Mouse (Mus musculus) fibroblast of lung, adult 2 months (primary cell): ENCODE measurements around the gene Lrrc74a.

ENCODE experiments used
- DNase-seq: peaks from one replicate; pipeline ENCODE4 v3.0.0-alpha.2; 2011; ENCODE audit warnings: low read depth

Lrrc74a gene

DNA sequence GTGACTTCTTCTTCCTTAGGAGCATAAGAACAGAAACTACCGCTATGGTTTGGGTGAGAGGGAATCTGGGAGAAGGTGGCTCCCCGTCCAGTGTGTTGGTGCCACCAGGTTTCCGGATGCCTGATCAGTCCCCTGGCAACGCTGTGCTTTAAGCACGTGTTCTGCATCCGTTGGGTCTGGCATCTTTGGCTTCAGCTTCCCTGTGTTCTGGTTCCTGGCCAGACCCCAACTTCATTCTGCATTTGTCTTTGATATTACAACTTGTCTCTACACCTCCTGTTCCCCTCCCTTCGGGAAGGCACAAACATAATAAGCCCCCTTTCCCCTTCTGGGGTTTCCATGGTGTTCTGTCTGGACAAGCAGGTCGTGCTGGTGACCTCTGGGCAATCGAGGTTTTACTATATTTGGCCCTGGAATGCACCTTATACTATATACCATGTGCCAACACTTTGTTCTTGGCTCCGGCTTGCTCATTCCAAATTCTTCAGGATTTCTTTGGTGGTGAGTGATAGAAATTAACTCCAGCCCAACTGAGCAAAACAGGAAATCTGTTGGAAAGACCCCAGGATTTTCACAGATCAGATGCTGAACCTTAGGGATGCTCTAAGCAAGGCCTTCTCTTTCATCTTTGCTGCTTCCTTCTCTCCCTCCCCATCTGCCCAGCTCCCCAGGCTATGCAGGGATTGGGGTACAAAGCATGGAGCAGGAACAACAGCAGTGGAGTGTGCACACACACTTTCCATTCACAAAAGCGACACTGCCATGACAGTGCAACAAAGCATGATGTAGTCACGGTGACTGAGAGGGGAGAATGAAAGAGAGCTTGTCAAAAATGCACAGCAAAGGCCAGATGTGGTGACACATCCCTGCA is 52.2 kb downstream of the Lrrc74a start:
- DNase-seq: no peak

DNA sequence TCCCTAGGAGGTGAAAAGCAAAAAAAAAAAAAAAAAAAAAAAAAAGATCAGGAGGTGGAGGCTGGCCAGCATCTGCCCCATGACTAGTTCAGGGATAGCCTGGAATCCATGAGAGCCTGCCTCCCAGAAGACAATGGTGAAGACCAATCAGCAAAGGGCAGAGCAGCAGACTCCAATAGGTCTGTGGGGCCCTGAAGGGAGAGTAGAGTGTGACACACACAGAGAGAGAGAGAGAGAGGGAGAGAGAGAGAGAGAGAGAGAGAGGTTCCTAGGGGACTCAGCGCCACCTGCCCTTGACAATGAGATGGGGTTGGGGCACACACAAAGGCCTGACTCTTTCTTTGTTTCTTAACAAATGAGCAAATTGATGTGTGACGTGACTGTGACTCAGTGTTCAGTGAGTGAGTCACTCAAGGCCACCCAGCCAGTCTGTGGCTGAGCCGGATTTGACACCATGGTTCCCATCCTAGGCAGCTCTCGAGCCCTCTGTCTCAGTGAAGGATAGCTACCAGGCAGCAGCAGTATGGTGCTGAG is 52.9 kb downstream of the Lrrc74a start:
- DNase-seq: no peak

GRCm38 (mm10) chr12:86790100-86790848 is 56.1 kb downstream of the Lrrc74a start:
- peak; percentile 80 for DNase-seq

DNA sequence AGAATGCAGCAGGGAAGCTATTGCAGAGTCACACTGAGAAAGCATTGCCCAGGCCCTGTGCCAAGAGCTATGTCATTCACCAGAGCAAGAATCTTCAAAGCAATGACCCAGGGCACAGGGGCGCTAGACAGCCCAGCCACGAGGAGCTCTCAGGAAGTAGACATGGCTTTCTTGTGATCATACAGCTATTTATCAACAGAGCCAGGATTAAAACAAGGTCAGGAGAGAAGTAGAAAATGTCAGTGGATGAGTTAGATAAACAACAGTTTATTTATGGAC is 56.6 kb downstream of the Lrrc74a start:
- DNase-seq: no peak

DNA sequence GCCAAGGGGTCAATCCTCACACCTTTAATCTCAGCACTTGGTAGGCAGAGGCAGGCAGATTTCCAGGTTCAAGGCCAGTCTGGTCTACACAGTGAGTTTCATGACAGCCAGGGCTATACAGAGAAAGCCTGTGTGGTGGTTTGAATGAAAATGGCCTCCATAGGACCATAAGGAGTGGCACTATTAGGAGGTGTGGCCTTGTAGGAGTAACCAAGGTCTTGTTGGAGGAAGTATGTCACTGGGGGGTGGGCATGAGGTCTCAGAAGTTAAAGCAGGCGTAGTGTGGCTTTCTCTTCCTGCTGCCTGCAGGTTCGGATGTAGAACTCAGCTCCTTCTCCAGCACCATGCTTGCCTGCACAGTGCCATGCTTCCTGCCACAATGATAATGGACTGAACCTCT is 57.8 kb downstream of the Lrrc74a start:
- DNase-seq: no peak

DNA sequence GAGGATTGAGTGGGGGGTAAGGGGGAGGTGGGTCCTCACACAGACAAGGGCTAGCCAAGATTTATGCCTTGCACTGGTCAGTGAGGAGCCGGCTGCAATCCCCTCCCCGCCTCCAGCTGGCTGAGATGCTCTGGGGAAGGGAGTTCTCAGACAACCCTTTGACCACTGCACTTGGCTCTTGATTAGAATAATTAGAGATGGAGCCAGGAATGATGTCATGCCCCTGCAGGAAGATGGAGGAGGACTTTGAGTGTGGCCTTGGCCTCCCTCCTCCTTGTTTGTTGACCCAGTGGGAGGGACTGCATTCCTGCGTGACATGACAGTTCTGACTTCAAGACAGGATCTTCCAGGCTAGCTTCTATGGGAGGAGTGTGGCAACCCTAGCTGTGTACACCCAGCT is 59.7 kb downstream of the Lrrc74a start:
- DNase-seq: no peak

GRCm38 (mm10) chr12:86794331-86794730 is 60.2 kb downstream of the Lrrc74a start:
- no peak for DNase-seq

DNA sequence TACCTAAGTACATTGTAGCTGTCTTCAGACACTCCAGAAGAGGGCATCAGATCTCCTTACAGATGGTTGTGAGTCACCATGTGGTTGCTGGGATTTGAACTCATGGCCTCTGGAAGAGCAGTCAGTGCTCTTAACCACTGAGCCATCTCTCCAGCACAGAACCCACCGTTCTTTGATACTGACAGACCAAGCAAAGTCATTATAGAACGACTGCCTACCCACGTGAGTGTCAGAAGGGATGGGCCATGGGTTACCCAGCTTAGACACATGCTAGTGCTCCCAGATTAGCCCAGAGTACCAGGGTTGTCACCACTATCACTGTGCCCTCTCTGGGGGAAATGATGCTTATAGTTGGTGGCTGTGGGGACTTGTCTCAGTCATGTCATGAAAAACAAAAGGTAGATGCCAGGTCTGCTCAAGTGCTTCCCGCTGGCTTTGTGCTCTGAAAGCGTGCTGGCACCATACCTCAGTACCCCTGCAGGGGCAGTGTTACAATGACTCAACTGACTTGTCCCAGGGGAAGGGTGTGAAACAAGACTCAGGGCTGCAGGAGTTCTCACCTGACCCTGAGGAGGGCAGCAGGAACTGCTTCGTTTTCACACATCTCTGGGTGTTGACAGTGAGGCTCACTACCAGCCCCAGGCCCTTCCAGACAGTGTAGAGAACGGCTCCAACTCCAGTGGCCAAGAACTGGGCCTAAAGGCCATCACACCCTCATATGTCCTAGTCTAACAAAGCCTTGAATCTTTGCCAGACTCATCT is 61.1 kb downstream of the Lrrc74a start:
- DNase-seq: no peak

DNA sequence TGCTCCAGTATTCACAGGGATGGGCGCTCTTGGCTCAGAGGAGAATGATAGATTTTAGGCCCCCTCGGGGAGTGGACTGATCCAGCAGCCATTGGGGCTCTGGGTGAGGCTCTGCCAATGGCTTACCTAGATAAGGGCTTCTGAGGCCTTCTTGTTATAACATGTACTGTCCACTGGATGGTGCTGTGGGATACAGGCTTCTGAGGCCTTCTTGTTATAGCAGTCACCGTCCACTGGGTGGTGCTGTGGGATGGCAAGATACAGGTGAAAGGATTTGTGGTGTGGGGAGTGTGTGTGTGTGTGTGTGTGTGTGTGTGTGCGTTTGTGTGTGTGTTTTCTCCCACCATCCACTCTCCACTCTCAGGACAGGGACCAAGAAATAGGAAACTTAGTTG is 61.7 kb downstream of the Lrrc74a start:
- no peak for DNase-seq

- no peak for DNase-seq
These were observed 62.2 kb downstream of the Lrrc74a start for GRCm38 (mm10) chr12:86796351-86796750.

DNA sequence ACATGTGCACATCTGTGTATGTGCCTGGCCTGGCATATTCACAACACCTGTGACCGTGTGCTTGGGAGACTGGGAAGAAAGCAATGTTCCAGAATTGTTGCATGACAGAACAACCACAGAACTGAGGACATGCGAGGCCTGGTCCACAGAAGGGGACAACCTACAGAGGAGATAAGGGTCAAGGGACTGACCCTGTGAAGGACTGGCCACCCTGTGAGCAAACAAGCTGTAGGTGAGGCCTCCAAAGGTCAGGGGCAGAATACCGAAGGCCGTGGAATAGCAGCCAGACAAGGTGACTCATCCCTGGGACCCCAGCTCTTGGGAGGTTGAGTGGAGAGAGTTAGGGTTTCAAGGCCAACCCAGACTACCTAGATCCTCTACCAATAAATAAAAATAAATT is 63.6 kb downstream of the Lrrc74a start:
- no peak for DNase-seq

- DNase-seq: no peak
These were observed 64.8 kb downstream of the Lrrc74a start for GRCm38 (mm10) chr12:86798773-86799540.

DNA sequence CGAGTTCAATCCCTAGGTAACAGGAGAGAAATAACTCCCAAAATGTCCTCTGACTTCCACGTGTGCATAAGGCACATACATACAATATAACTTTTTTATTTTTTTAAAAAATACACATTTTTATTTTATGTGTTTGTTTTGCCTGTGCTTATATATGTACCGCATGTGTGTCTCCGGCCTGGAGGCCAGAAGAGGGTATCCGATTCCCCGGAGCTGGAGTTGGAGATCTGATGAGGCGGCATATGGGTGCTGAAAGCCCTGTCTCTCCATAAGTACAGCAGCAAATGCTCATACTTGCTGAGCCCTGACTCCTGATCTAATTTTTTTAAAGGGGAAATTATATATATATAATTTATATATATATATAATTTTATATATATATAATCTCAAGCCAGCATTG is 65.6 kb downstream of the Lrrc74a start:
- no peak for DNase-seq

GRCm38 (mm10) chr12:86800336-86800735 is 66.2 kb downstream of the Lrrc74a start:
- DNase-seq: no peak

GRCm38 (mm10) chr12:86800765-86801147 is 66.6 kb downstream of the Lrrc74a start:
- peak; percentile 89 for DNase-seq

DNA sequence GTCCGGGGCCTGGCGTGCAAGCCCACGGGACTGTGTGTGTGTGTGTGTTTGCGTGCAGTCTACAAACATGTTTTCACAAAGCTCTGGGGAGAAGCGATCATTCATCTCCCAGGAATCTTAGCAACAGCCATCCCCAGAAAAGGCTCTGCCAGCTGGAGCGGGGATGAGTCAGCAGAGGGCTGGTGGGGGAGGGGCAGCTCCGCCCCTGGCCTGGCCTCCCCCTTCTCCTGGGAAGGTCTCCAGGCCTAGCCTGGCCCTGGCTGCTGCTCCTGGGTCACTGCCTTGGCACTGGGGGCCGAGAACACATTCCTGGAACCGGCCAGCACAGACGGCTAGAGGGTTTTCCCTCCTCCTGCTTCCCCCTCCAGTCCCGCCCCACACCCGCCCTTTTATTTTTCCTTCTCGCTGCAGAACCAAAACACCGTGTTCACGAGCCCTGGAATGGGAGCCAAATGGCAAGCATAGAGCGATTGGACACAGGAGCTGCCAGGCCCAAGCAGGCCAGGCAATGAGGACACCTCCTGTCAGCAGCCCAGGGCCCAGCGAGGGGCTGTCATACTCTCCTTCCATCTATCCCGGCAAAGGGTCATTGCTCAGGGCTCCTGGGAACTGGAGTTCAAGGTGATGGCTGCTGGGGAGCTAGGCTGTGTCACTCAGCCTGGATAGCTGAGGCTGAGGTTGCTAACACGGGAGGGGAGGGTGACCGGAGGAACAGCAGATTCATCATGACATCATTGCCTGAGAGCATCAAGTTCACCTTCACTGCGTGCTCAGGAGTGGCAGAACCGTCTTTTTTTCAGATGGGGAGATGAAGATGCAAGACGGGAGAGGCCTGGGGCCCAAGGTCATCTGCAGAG is 67.2 kb downstream of the Lrrc74a start:
- DNase-seq: peak; percentile 99

DNA sequence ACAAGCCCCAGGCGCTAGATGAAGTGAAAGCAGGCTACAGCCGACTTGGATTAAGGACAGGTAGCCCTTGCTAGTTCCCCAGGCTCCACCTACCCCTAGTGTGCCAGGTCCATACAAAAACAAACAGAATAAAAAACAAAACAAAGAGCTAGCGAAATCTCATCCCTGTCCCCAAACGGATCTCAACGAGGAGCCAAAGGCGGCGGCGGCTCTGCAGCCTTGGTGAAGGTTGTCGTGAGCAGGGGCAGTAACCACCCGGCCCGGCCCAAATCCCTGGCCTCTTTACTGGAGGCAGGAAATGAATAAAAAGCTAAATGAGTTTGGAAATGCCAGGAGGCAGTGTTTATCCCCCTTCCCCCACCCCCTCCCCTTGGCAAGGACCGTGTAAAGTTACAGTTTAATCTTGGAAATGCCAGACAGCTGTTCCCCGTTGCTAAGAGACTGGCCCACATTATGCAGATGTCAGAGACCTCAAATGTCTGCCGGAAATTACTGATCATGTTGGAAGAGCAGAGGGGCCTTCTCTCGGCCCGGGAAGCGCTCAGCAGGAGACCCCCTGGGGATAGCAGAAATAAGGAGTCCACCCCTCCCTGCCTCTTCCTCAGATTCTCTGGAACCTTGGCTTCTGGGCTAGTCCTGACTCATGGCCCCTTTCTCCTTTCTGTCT is 68.0 kb downstream of the Lrrc74a start:
- DNase-seq: peak; percentile 88

- no peak for DNase-seq
These were observed 68.7 kb downstream of the Lrrc74a start for GRCm38 (mm10) chr12:86802899-86803298.

DNA sequence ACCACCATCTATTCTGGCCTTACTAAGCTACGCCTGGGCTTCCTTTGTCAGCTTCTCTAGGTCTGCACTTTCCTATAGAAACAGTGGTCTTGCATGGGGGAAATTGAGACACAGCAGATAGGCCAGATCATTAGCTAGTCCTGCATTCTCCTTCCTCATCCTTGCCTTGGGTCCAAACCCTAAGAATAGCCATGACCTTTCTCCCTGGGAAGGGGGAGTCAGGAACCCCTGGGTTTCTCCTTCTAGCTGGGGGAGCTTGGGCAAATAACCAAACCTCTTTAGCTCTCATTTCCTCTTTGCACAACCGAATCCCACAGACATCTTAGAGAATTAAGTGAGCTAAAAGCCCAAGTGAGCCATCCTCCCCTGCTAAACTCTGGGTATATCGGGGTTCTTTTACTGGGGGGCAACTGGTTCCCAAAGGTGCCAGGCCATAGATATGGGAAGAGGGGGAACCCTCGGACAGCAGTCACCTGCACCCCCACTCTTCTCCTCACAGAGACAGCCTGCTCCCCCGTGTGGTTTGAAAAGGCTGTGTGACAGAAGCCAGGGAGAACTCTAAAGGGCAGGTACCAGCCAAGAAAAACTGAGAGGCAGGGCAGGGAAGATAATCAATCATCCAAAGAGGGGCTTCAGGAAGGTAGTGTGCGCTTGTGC is 69.6 kb downstream of the Lrrc74a start:
- no peak for DNase-seq

GRCm38 (mm10) chr12:86804308-86804700 is 70.1 kb downstream of the Lrrc74a start:
- DNase-seq: no peak
